Mouse (Mus musculus): ENCODE measurements around the gene Tango6. TPM values are rescaled to one million over a fixed set of nuclear protein-coding genes. Genes with fewer than 3 reads are reported as not detected.

Tango6 gene
- polyA plus RNA-seq, 1 experiment = 0.22 TPM

GRCm38 (mm10) chr8:106805859-106806258 is 123.0 kb downstream of the Tango6 start:
- no peak overlapping the region for H3K4me3 ChIP-seq (replicated peaks)
- TF ChIP-seq FLI1 (IDR thresholded peaks at IDR 0.05; ENCODE audit: low read length) (no peak), GATA1 (IDR thresholded peaks at IDR 0.05; ENCODE audit: borderline replicate concordance, low read length) (no peak)
- H3K9me3 ChIP-seq = peaks cover 13% of the 10 kb centered on the region

GRCm38 (mm10) chr8:106807461-106807860 is 124.6 kb downstream of the Tango6 start:
- H3K36me3 ChIP-seq (replicated peaks; ENCODE audit: low read length) = no peaks in the 10 kb centered on the region
- H3K4me1 ChIP-seq = peaks cover 16% of the 10 kb centered on the region
- H3K9me3 ChIP-seq = peaks cover 19% of the 10 kb centered on the region
- TF ChIP-seq GATA1 (IDR thresholded peaks at IDR 0.05; ENCODE audit: borderline replicate concordance, low read length) (no peak), FLI1 (IDR thresholded peaks at IDR 0.05; ENCODE audit: low read length) (no peak)
- no peak overlapping the region for H3K4me3 ChIP-seq (replicated peaks)
- H3K27me3 ChIP-seq (replicated peaks) = peaks cover 2% of the 10 kb centered on the region

More at GRCm38 (mm10) chr8:106805859-106806258, 123.0 kb downstream of the Tango6 start:
- H3K36me3 ChIP-seq (replicated peaks; ENCODE audit: low read length) = no peaks in the 10 kb centered on the region
- H3K4me1 ChIP-seq = peaks cover 12% of the 10 kb centered on the region
- peaks cover 2% of the 10 kb centered on the region for H3K27me3 ChIP-seq (replicated peaks)

GRCm38 (mm10) chr8:106809726-106810125 is 126.9 kb downstream of the Tango6 start:
- Histone ChIP-seq H3K4me3 (replicated peaks) (no peak overlapping the region), H3K27me3 (replicated peaks) (peaks cover 4% of the 10 kb centered on the region), H3K9me3 (peaks cover 24% of the 10 kb centered on the region), H3K36me3 (replicated peaks; ENCODE audit: low read length) (no peaks in the 10 kb centered on the region), H3K4me1 (peaks cover 8% of the 10 kb centered on the region; the same call in 1 of the 2 replicates)
- TF ChIP-seq GATA1 (IDR thresholded peaks at IDR 0.05; ENCODE audit: borderline replicate concordance, low read length) (no peak), FLI1 (IDR thresholded peaks at IDR 0.05; ENCODE audit: low read length) (no peak)

- Histone ChIP-seq H3K4me1 (peaks cover 8% of the 10 kb centered on the region; the same call in 1 of the 2 replicates), H3K36me3 (replicated peaks; ENCODE audit: low read length) (no peaks in the 10 kb centered on the region), H3K27me3 (replicated peaks) (peaks cover 6% of the 10 kb centered on the region), H3K9me3 (peaks cover 23% of the 10 kb centered on the region), H3K4me3 (replicated peaks) (no peak overlapping the region)
- no peak for TF ChIP-seq FLI1 (IDR thresholded peaks at IDR 0.05; ENCODE audit: low read length)
- TF ChIP-seq GATA1 (IDR thresholded peaks at IDR 0.05; ENCODE audit: borderline replicate concordance, low read length) = no peak
Observed at GRCm38 (mm10) chr8:106810406-106810805, 127.5 kb downstream of the Tango6 start.

GRCm38 (mm10) chr8:106812560-106812959 is 129.7 kb downstream of the Tango6 start:
- Histone ChIP-seq H3K4me1 (0 out of 2 replicates have a peak, but pooled peaks cover 4% of the 10 kb centered on the region), H3K36me3 (replicated peaks; ENCODE audit: low read length) (no peaks in the 10 kb centered on the region), H3K9me3 (peaks cover 16% of the 10 kb centered on the region), H3K27me3 (replicated peaks) (peaks cover 12% of the 10 kb centered on the region), H3K4me3 (replicated peaks) (no peak overlapping the region)
- no peak for TF ChIP-seq GATA1 (IDR thresholded peaks at IDR 0.05; ENCODE audit: borderline replicate concordance, low read length)
- TF ChIP-seq FLI1 (IDR thresholded peaks at IDR 0.05; ENCODE audit: low read length) = no peak

- no peaks in the 10 kb centered on the region for H3K36me3 ChIP-seq (replicated peaks; ENCODE audit: low read length)
- H3K4me3 ChIP-seq (replicated peaks) = no peak overlapping the region
- H3K27me3 ChIP-seq (replicated peaks) = peaks cover 29% of the 10 kb centered on the region
- 0 out of 2 replicates have a peak, but pooled peaks cover 5% of the 10 kb centered on the region for H3K9me3 ChIP-seq
- TF ChIP-seq FLI1 (IDR thresholded peaks at IDR 0.05; ENCODE audit: low read length) (no peak), GATA1 (IDR thresholded peaks at IDR 0.05; ENCODE audit: borderline replicate concordance, low read length) (no peak)
- peaks cover 17% of the 10 kb centered on the region for H3K4me1 ChIP-seq
Observed at GRCm38 (mm10) chr8:106816431-106817170, 133.7 kb downstream of the Tango6 start.

DNA sequence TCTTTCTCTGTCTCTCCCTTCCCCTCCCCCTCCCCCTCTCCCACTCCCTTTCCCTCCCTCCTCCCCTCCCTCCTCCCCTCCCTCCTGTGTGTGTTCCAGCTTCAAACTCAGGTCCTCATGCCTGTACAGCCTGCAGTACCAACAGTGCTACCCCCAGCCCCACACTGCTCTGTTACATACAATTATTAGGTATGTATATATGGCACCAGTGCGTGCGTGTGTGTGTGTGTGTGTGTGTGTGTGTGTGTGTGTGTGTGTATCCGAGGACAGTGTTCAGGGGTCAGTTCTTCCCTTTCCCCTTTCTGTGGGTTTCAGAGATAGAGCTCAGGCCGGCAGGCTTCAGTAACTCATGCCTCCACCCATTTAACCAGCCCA is 134.3 kb downstream of the Tango6 start:
- TF ChIP-seq GATA1 (IDR thresholded peaks at IDR 0.05; ENCODE audit: borderline replicate concordance, low read length) (no peak), FLI1 (IDR thresholded peaks at IDR 0.05; ENCODE audit: low read length) (no peak)
- peaks cover 19% of the 10 kb centered on the region for H3K4me1 ChIP-seq
- 0 out of 2 replicates have a peak, but pooled peaks cover 5% of the 10 kb centered on the region for H3K9me3 ChIP-seq
- H3K36me3 ChIP-seq (replicated peaks; ENCODE audit: low read length) = no peaks in the 10 kb centered on the region
- H3K4me3 ChIP-seq (replicated peaks) = no peak overlapping the region
- peaks cover 32% of the 10 kb centered on the region for H3K27me3 ChIP-seq (replicated peaks)

- no peak overlapping the region for H3K4me3 ChIP-seq (replicated peaks)
- TF ChIP-seq FLI1 (IDR thresholded peaks at IDR 0.05; ENCODE audit: low read length) (no peak), GATA1 (IDR thresholded peaks at IDR 0.05; ENCODE audit: borderline replicate concordance, low read length) (no peak)
- H3K36me3 ChIP-seq (replicated peaks; ENCODE audit: low read length) = no peaks in the 10 kb centered on the region
- H3K4me1 ChIP-seq = peaks cover 19% of the 10 kb centered on the region
- no peaks in the 10 kb centered on the region for H3K9me3 ChIP-seq
- peaks cover 38% of the 10 kb centered on the region for H3K27me3 ChIP-seq (replicated peaks)
Observed at GRCm38 (mm10) chr8:106818626-106819515, 136.0 kb downstream of the Tango6 start.

DNA sequence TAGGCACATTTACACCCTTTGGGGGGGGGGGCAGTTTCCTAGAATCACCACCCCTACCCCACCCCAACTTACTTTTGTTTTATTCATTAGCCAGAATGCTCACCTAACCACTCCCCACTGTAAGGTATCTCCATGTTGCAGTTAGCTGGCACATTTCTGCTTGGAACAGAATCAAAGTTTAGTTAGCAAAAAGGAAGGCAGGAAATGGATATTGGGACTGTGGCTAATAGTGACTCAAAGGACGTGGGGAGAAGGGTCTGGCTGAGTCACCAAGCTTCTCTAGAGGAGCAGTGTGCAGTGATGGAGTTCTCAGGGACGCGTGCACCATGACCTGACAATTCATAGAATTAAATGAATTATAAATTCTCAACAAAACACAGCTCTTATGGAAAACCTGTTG is 136.7 kb downstream of the Tango6 start:
- Histone ChIP-seq H3K9me3 (no peaks in the 10 kb centered on the region), H3K4me3 (replicated peaks) (no peak overlapping the region), H3K4me1 (peaks cover 19% of the 10 kb centered on the region), H3K36me3 (replicated peaks; ENCODE audit: low read length) (no peaks in the 10 kb centered on the region), H3K27me3 (replicated peaks) (peaks cover 38% of the 10 kb centered on the region)
- TF ChIP-seq FLI1 (IDR thresholded peaks at IDR 0.05; ENCODE audit: low read length) = no peak
- no peak for TF ChIP-seq GATA1 (IDR thresholded peaks at IDR 0.05; ENCODE audit: borderline replicate concordance, low read length)
